Mouse (Mus musculus): ENCODE data around the gene 6430550D23Rik. TPM values are rescaled to one million over a fixed set of nuclear protein-coding genes. Genes with fewer than 3 reads are reported as not detected.

6430550D23Rik gene
- total RNA-seq, 2 experiments from 2014 or later: 1.5 to 1.6 TPM

Other genes with a start within 250 kb of the 6430550D23Rik start
- gene Mmp24, start 232.6 kb downstream of the 6430550D23Rik start, total RNA-seq (2021): 10 to 100 TPM; 33.8 to 38.0 TPM
- gene BC029722, start 188.6 kb downstream of the 6430550D23Rik start, total RNA-seq (2021): 10 to 100 TPM; 54.9 to 65.9 TPM
- gene Eif6, start 181.1 kb downstream of the 6430550D23Rik start, total RNA-seq (2021): 10 to 100 TPM; 66.1 to 80.5 TPM
- not detected for gene Fam83c, start 173.1 kb downstream of the 6430550D23Rik start, total RNA-seq (2021)
- gene Uqcc1, start 77.7 kb downstream of the 6430550D23Rik start, total RNA-seq (2021): 10 to 100 TPM; 66.0 to 70.6 TPM
- not detected for gene Gm15557, start 67.2 kb downstream of the 6430550D23Rik start, total RNA-seq (2021)
- gene Gdf5, start 62.6 kb downstream of the 6430550D23Rik start, total RNA-seq (2021): under 1 TPM in 1 of 2 experiments, not detected in 1; 0.27 TPM
- gene Cep250, start 51.5 kb downstream of the 6430550D23Rik start, total RNA-seq (2021): 10 to 100 TPM; 18.3 to 20.4 TPM
- gene Ergic3, start 68 bp upstream of the 6430550D23Rik start, total RNA-seq (2021): 100 to 1,000 TPM; 195 to 222 TPM
- not detected for gene Fer1l4, start 45.0 kb upstream of the 6430550D23Rik start, total RNA-seq (2021)
- 1 to 10 TPM; 3.9 to 4.5 TPM for gene Spag4, start 57.2 kb upstream of the 6430550D23Rik start, total RNA-seq (2021)
- 10 to 100 TPM; 21.7 to 29.5 TPM for gene Cpne1, start 104.0 kb upstream of the 6430550D23Rik start, total RNA-seq (2021)
- gene Rbm12, start 104.0 kb upstream of the 6430550D23Rik start, total RNA-seq (2021): 10 to 100 TPM; 22.3 to 26.9 TPM
- 10 to 100 TPM; 19.2 to 22.8 TPM for gene Gm28036, start 119.1 kb upstream of the 6430550D23Rik start, total RNA-seq (2021)
- gene Romo1, start 136.1 kb upstream of the 6430550D23Rik start, total RNA-seq (2021): 100 to 1,000 TPM; 143 to 169 TPM
- gene Nfs1, start 136.2 kb upstream of the 6430550D23Rik start, total RNA-seq (2021): 10 to 100 TPM; 39.2 to 40.4 TPM
- 100 to 1,000 TPM; 223 to 344 TPM for gene Rbm39, start 172.3 kb upstream of the 6430550D23Rik start, total RNA-seq (2021)
- gene Phf20, start 188.5 kb upstream of the 6430550D23Rik start, total RNA-seq (2021): 10 to 100 TPM; 68.9 to 77.7 TPM